Mouse (Mus musculus): Measurements from ENCODE around the gene Olfr1111.
"Not testable (repeated sequence)": the region's sequence is repeated elsewhere in the genome, so short reads cannot be mapped to it uniquely, and the experiment has no call there.

Gene Olfr1111

GRCm38 (mm10) chr2:87152524-87152923 lies at the start of gene Olfr1111:
Gene Olfr1111 (minus strand): TSS chr2:87152624.
- DNase-seq (ENCODE audit: extremely low spot score): no peak

- no peak for DNase-seq (ENCODE audit: extremely low spot score)
Observed at GRCm38 (mm10) chr2:87187498-87187897, 35.1 kb upstream of the Olfr1111 start, which contains the start of gene Olfr1112. Gene Olfr1112 (plus strand): TSS chr2:87187798.

- DNase-seq (ENCODE audit: extremely low spot score): not testable (repeated sequence)
Observed at GRCm38 (mm10) chr2:87167731-87168130, 15.3 kb upstream of the Olfr1111 start.

- DNase-seq (ENCODE audit: extremely low spot score): no peak
Observed at GRCm38 (mm10) chr2:87140200-87140599, 12.2 kb downstream of the Olfr1111 start, which contains the start of gene Olfr1110. Gene Olfr1110 (minus strand): TSS chr2:87140300.

GRCm38 (mm10) chr2:87114467-87114866 lies 38.0 kb downstream of the Olfr1111 start, which contains the start of gene Olfr259:
Gene Olfr259 (minus strand): TSS chr2:87114567.
- DNase-seq (ENCODE audit: extremely low spot score): no peak

Data from embryo, embryonic 9.5 days (tissue).